Mouse (Mus musculus): ENCODE results near the gene BC147527. TPM values are rescaled to one million over a fixed set of nuclear protein-coding genes. Genes with fewer than 3 reads are reported as not detected.

The BC147527 gene
- polyA plus RNA-seq, 1 experiment from 2014 or later = 0.59 TPM

DNA sequence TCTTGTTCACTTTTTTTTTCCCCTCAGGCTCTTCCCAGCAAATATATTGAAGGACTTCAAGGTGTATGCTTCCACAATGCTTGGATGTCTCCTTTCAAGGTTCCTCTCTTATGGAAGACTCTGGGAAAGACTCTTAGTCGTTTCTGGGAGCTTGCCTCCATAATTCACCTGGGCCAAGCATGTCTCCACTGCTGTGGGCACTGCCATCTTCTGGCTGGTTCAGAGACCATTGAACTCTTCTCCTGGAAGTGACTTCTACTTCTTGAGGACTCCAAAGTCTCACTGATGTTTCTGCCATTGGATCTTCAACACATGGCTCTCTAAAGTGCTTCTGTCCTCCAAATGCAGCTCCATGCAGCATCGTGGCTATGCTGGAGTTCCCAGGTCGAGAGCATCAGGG is 20.0 kb downstream of the BC147527 start:
- Histone ChIP-seq H3K27ac (no peak overlapping the region), H3K4me1 (no peaks in the 10 kb centered on the region), H3K36me3 (no peaks in the 10 kb centered on the region), H3K4me2 (no peak overlapping the region), H3K9ac (no peak overlapping the region), H3K4me3 (no peak overlapping the region), H3K9me3 (no peaks in the 10 kb centered on the region), H3K27me3 (no peaks in the 10 kb centered on the region)
- WGBS = 66% methylated on average over 3 of the region's 3 CpGs
- ATAC-seq (ENCODE audit: borderline replicate concordance, extremely low read depth, low FRiP score, low TSS enrichment) = no peak

DNA sequence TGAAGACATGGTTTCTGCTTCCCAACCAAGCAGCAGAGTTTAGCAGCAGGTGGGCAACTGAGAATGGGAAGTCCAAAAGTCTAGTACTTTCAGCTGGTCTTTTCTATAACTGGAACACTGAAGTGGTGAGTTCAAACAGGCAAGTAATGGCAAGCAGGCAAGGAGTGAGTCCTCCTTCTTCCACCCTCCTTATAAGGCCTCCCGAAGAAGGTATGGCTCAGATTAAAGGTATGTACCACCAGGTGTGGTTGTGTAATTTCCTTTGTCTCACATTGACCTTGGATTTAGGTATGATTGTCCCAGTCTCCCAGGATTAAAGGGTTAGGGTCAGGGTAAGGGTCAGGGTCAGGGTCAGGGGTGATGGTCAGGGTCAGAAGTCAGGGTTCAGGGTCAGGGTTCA is 20.5 kb downstream of the BC147527 start:
- H3K27me3 ChIP-seq = no peaks in the 10 kb centered on the region
- H3K27ac ChIP-seq = no peak overlapping the region
- no peak overlapping the region for H3K4me3 ChIP-seq
- no peaks in the 10 kb centered on the region for H3K9me3 ChIP-seq
- 91% methylated on average over 1 of the region's 1 CpGs for WGBS
- ATAC-seq (ENCODE audit: borderline replicate concordance, extremely low read depth, low FRiP score, low TSS enrichment) = no peak
- H3K9ac ChIP-seq = no peak overlapping the region
- no peak overlapping the region for H3K4me2 ChIP-seq
- no peaks in the 10 kb centered on the region for H3K4me1 ChIP-seq
- no peaks in the 10 kb centered on the region for H3K36me3 ChIP-seq

Other genes with a start within 250 kb of the BC147527 start
- gene Gm21188, start 248.2 kb upstream of the BC147527 start, polyA plus RNA-seq (2015; fragmentation: Nextera tagmentation; extraction: Ambion mirVana) = not detected in 2 replicates
- gene Gm20767, start 160.1 kb upstream of the BC147527 start, polyA plus RNA-seq (2015; fragmentation: Nextera tagmentation; extraction: Ambion mirVana) = not detected in 2 replicates
- not detected in 2 replicates for gene Gm21818, start 128.0 kb upstream of the BC147527 start, polyA plus RNA-seq (2015; fragmentation: Nextera tagmentation; extraction: Ambion mirVana)
- gene Gm21762, start 84.4 kb upstream of the BC147527 start, polyA plus RNA-seq (2015; fragmentation: Nextera tagmentation; extraction: Ambion mirVana) = not detected in 2 replicates
- gene Gm21731, start 61.3 kb upstream of the BC147527 start, polyA plus RNA-seq (2015; fragmentation: Nextera tagmentation; extraction: Ambion mirVana) = not detected in 2 replicates
- gene AF067061, start 37.3 kb upstream of the BC147527 start, polyA plus RNA-seq (2015; fragmentation: Nextera tagmentation; extraction: Ambion mirVana) = not detected in 2 replicates
- not detected in 2 replicates for gene Tcstv3, start 16.5 kb downstream of the BC147527 start, polyA plus RNA-seq (2015; fragmentation: Nextera tagmentation; extraction: Ambion mirVana)

Measured in lung, embryonic 15.5 days (tissue).